Mouse (Mus musculus): ENCODE measurements around the gene Mmgt2. TPM values are rescaled to one million over a fixed set of nuclear protein-coding genes. Genes with fewer than 3 reads are reported as not detected.

The Mmgt2 gene
- polyA plus RNA-seq, 1 experiment from 2014 or later = 33.2 TPM

GRCm38 (mm10) chr11:62693299-62694184, 45.1 kb downstream of the Mmgt2 start:
- peak; percentile 83 for ATAC-seq
- WGBS = 22% methylated on average over 11 of the region's 11 CpGs

GRCm38 (mm10) chr11:62695126-62695525, 46.7 kb downstream of the Mmgt2 start:
- Histone ChIP-seq H3K4me3 (no peak overlapping the region), H3K9me3 (replicated peaks) (no peaks in the 10 kb centered on the region), H3K27ac (no peak overlapping the region), H3K9ac (no peak overlapping the region), H3K36me3 (ENCODE audit: poor library complexity, severe bottlenecking) (no peaks in the 10 kb centered on the region), H3K4me1 (no peaks in the 10 kb centered on the region), H3K4me2 (no peak overlapping the region), H3K27me3 (no peaks in the 10 kb centered on the region)
- ATAC-seq = no peak
- 93% methylated on average over 8 of the region's 8 CpGs for WGBS

More at GRCm38 (mm10) chr11:62693299-62694184, 45.1 kb downstream of the Mmgt2 start:
- H3K9me3 ChIP-seq (replicated peaks) = no peaks in the 10 kb centered on the region
- no peak overlapping the region for H3K9ac ChIP-seq
- H3K4me2 ChIP-seq = no peak overlapping the region
- no peak overlapping the region for H3K4me3 ChIP-seq
- H3K27me3 ChIP-seq = no peaks in the 10 kb centered on the region
- no peak overlapping the region for H3K27ac ChIP-seq
- no peaks in the 10 kb centered on the region for H3K4me1 ChIP-seq
- no peaks in the 10 kb centered on the region for H3K36me3 ChIP-seq (ENCODE audit: poor library complexity, severe bottlenecking)

- no peaks in the 10 kb centered on the region for H3K4me1 ChIP-seq
- no peak overlapping the region for H3K4me3 ChIP-seq
- H3K27me3 ChIP-seq = no peaks in the 10 kb centered on the region
- no peak for ATAC-seq
- H3K4me2 ChIP-seq = no peak overlapping the region
- H3K27ac ChIP-seq = no peak overlapping the region
- H3K9me3 ChIP-seq (replicated peaks) = no peaks in the 10 kb centered on the region
- 74% methylated on average over 4 of the region's 4 CpGs for WGBS
- no peak overlapping the region for H3K9ac ChIP-seq
- no peaks in the 10 kb centered on the region for H3K36me3 ChIP-seq (ENCODE audit: poor library complexity, severe bottlenecking)
Measured at GRCm38 (mm10) chr11:62699749-62700148, 51.3 kb downstream of the Mmgt2 start.

GRCm38 (mm10) chr11:62701218-62701617, 52.8 kb downstream of the Mmgt2 start:
- H3K27ac ChIP-seq = no peak overlapping the region
- H3K27me3 ChIP-seq = no peaks in the 10 kb centered on the region
- H3K4me3 ChIP-seq = no peak overlapping the region
- H3K9ac ChIP-seq = no peak overlapping the region
- ATAC-seq = no peak
- 90% methylated on average over 1 of the region's 1 CpGs for whole genome bisulfite sequencing
- no peak overlapping the region for H3K4me2 ChIP-seq
- H3K9me3 ChIP-seq (replicated peaks) = no peaks in the 10 kb centered on the region
- no peaks in the 10 kb centered on the region for H3K4me1 ChIP-seq
- H3K36me3 ChIP-seq (ENCODE audit: poor library complexity, severe bottlenecking) = no peaks in the 10 kb centered on the region

- Histone ChIP-seq H3K27me3 (no peaks in the 10 kb centered on the region), H3K4me2 (no peak overlapping the region), H3K9me3 (replicated peaks) (no peaks in the 10 kb centered on the region), H3K9ac (no peak overlapping the region), H3K4me3 (no peak overlapping the region), H3K4me1 (no peaks in the 10 kb centered on the region), H3K27ac (no peak overlapping the region), H3K36me3 (ENCODE audit: poor library complexity, severe bottlenecking) (peaks cover 19% of the 10 kb centered on the region; the same call in 1 of the 2 replicates)
- no peak for ATAC-seq
- 89% methylated on average over 2 of the region's 2 CpGs for WGBS
Measured at GRCm38 (mm10) chr11:62706141-62706540, 57.7 kb downstream of the Mmgt2 start.

- ATAC-seq = no peak
- H3K27me3 ChIP-seq = no peaks in the 10 kb centered on the region
- H3K9me3 ChIP-seq (replicated peaks) = no peaks in the 10 kb centered on the region
- no peak overlapping the region for H3K9ac ChIP-seq
- no peak overlapping the region for H3K4me2 ChIP-seq
- H3K4me1 ChIP-seq = no peaks in the 10 kb centered on the region
- no peak overlapping the region for H3K27ac ChIP-seq
- H3K36me3 ChIP-seq (ENCODE audit: poor library complexity, severe bottlenecking) = peaks cover 37% of the 10 kb centered on the region
- 86% methylated on average over 7 of the region's 7 CpGs for WGBS
- H3K4me3 ChIP-seq = no peak overlapping the region
Measured at GRCm38 (mm10) chr11:62708252-62708651, 59.8 kb downstream of the Mmgt2 start.

- no peak for ATAC-seq
- H3K27ac ChIP-seq = no peak overlapping the region
- H3K36me3 ChIP-seq (ENCODE audit: poor library complexity, severe bottlenecking) = peaks cover 57% of the 10 kb centered on the region
- no peak overlapping the region for H3K4me2 ChIP-seq
- no peaks in the 10 kb centered on the region for H3K4me1 ChIP-seq
- H3K9me3 ChIP-seq (replicated peaks) = no peaks in the 10 kb centered on the region
- no peak overlapping the region for H3K9ac ChIP-seq
- H3K27me3 ChIP-seq = no peaks in the 10 kb centered on the region
- H3K4me3 ChIP-seq = no peak overlapping the region
- WGBS = 89% methylated on average over 5 of the region's 5 CpGs
Measured at GRCm38 (mm10) chr11:62710657-62711056, 62.2 kb downstream of the Mmgt2 start.

Other genes with a start within 250 kb of the Mmgt2 start
- gene Pigl, start 190.2 kb upstream of the Mmgt2 start, polyA plus RNA-seq (2015; fragmentation: Nextera tagmentation; extraction: Ambion mirVana) = 6.2 and 7.6 TPM in 2 replicates
- 120 and 170 TPM in 2 replicates for gene Ncor1, start 190.1 kb upstream of the Mmgt2 start, polyA plus RNA-seq (2015; fragmentation: Nextera tagmentation; extraction: Ambion mirVana)
- gene Cenpv, start 109.4 kb upstream of the Mmgt2 start, polyA plus RNA-seq (2015; fragmentation: Nextera tagmentation; extraction: Ambion mirVana) = 74.4 and 78.7 TPM in 2 replicates
- 4,545 and 4,559 TPM in 2 replicates for gene Ubb, start 97.5 kb upstream of the Mmgt2 start, polyA plus RNA-seq (2015; fragmentation: Nextera tagmentation; extraction: Ambion mirVana)
- gene Trpv2, start 74.2 kb upstream of the Mmgt2 start, polyA plus RNA-seq (2015; fragmentation: Nextera tagmentation; extraction: Ambion mirVana) = 8.2 and 9.1 TPM in 2 replicates
- gene Lrrc75a, start 141 bp upstream of the Mmgt2 start, polyA plus RNA-seq (2015; fragmentation: Nextera tagmentation; extraction: Ambion mirVana) = 8.0 and 9.4 TPM in 2 replicates
- 17.9 and 21.2 TPM in 2 replicates for gene Zfp287, start 83.2 kb downstream of the Mmgt2 start, polyA plus RNA-seq (2015; fragmentation: Nextera tagmentation; extraction: Ambion mirVana)
- not detected in 2 replicates for gene Gm10428, start 104.4 kb downstream of the Mmgt2 start, polyA plus RNA-seq (2015; fragmentation: Nextera tagmentation; extraction: Ambion mirVana)
- 34.9 TPM in 2 replicates for gene Zfp286, start 140.8 kb downstream of the Mmgt2 start, polyA plus RNA-seq (2015; fragmentation: Nextera tagmentation; extraction: Ambion mirVana)
- gene Trim16, start 171.6 kb downstream of the Mmgt2 start, polyA plus RNA-seq (2015; fragmentation: Nextera tagmentation; extraction: Ambion mirVana) = 3.1 and 3.5 TPM in 2 replicates
- gene Fbxw10, start 198.4 kb downstream of the Mmgt2 start, polyA plus RNA-seq (2015; fragmentation: Nextera tagmentation; extraction: Ambion mirVana) = 0.14 and 0.21 TPM in 2 replicates
- 48.4 and 50.9 TPM in 2 replicates for gene Tvp23b, start 230.8 kb downstream of the Mmgt2 start, polyA plus RNA-seq (2015; fragmentation: Nextera tagmentation; extraction: Ambion mirVana)

All from forebrain, embryonic 13.5 days (tissue).